Mouse (Mus musculus) erythroid progenitor cell, adult 5-6 weeks (primary cell): ENCODE data around the gene Heatr4. TPM values are rescaled to one million over a fixed set of nuclear protein-coding genes. Genes with fewer than 3 reads are reported as not detected.
"Not testable (repeated sequence)": the region's sequence is repeated elsewhere in the genome, so short reads cannot be mapped to it uniquely, and the experiment has no call there.

Experiments used
- ATAC-seq: replicated peaks from 2 replicates; pipeline ENCODE4 v1.8.0; 2016; ENCODE audit warnings: moderate number of reproducible peaks, mild to moderate bottlenecking, moderate TSS enrichment, inconsistent platforms; ENCODE audit not compliant: poor library complexity, low FRiP score, severe bottlenecking
- total RNA-seq, 2 experiments: library from RNA; stranded (forward) in 1 of 2; stranded (reverse) in 1 of 2; fragments of 150-400 nt in 1 of 2; fragments of 186-747, 209-891 nt in 1 of 2; gene quantifications; 2 replicates each; pipeline versions ENCODE4 v1.2.3 to v1.2.4; 2015 to 2017; ENCODE audit warnings: low replicate concordance in 2 of 2

The Heatr4 gene
- total RNA-seq, 2 experiments from 2014 or later, result not detected

DNA sequence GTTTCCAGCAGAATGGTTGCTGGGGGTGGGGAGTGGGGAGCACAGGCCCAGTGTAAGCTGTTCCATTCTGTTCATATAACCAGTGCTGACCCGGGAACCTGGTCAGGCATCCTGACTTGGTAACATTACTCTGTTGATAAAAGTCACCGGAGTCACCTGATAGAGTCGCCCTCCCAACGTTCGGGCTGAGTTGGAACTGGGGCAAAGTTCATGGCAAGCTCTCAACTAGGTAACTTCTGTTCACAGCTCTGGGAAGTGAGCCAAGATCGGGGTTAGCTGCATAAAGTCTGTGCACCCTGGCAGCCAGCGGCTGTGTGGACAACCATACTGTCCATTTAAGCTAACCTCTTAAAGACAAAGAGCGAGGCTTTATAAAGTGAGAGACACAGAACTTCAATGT is 14.6 kb upstream of the Heatr4 start:
- not testable (repeated sequence) for ATAC-seq

DNA sequence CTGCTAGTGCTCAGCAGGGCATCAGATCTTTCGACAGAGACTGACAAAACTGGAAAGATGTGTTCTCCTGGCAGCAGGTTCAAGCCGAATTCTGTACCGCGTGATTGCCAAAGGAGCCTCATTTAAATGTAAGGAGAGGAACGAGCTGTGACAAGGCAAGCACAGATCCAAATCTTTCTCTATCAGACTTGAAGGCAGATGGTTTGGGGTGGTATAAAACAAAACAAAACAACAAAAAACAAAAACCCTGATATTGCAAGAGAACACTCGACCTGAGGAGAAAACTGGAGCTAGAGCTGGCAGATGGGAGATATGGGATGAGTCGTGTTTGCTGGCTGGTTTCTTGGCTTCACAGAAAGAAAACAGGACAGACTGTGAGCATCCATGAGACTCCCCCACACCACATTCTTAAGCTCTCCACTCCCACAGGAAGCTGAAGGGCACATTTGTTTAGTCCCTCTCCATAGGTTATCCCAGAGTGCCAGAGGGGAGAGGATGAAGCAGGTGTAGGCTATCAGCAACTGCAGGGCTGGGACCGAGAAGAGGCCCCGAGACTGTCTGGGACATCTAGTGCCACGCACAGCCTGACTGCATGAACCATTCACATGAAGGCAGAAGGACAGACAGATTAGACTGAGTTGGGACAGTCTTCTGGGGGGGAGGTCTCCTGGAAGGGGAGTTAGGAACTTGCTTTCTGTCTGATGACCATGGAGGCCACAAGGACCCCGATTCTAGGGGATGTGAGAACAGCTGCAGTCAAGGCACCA is 13.9 kb upstream of the Heatr4 start:
- no peak for ATAC-seq

DNA sequence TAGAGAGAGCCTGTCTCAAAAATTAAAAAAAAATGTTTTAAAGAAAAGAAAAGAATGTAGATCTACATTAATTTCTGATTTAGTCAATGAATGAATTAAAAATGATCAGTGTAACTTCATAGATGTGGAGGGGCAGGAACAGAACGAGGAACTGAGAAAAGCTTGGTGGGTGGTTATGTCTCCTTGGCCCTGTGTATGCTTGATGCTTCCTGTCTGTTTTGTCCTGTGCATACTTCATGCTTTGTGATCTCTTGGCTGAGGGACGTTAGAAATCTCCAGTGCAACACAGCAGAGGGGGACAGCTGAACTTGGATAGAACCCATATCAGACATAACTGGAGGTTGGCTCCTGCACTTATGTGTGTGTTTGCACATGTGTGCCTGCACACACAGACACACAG is 12.6 kb upstream of the Heatr4 start:
- no peak for ATAC-seq

DNA sequence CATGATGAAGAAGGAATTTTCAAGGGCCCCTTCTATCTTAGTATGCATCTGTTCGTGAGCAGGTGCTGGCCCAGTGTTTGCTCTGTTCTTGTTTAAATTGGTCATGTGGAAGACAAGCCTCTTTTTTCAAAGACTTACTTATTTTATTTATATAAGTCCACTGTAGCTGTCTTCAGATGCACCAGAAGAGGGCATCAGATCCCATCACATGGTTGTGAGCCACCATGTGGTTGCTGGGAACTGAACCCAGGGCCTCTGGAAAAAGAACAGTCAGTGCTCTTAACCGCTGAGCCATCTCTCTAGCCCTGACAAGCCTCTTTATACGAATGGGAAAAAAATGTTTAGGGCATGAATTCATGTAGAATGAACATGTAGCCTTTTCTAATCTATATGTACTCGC is 4.7 kb upstream of the Heatr4 start:
- ATAC-seq, result no peak

DNA sequence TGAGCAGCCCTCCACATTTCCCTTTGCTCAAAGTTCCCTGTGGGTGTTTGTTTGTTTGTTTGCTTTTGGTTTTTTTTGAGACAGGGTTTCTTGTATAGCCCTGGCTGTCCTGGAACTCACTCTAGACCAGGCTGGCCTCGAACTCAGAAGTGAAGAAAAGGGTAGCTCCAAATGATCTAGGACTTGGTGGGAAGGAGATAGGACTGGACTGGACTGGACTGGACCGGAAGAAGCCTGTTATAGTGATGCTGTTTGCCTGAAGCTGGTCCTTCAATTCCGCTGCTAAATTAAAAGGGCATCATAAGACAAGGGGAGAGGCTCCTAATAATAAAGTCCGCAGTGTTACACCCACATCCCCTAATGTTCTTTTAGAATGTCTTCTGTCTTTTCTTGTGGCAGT is 3.8 kb upstream of the Heatr4 start:
- ATAC-seq, result no peak

DNA sequence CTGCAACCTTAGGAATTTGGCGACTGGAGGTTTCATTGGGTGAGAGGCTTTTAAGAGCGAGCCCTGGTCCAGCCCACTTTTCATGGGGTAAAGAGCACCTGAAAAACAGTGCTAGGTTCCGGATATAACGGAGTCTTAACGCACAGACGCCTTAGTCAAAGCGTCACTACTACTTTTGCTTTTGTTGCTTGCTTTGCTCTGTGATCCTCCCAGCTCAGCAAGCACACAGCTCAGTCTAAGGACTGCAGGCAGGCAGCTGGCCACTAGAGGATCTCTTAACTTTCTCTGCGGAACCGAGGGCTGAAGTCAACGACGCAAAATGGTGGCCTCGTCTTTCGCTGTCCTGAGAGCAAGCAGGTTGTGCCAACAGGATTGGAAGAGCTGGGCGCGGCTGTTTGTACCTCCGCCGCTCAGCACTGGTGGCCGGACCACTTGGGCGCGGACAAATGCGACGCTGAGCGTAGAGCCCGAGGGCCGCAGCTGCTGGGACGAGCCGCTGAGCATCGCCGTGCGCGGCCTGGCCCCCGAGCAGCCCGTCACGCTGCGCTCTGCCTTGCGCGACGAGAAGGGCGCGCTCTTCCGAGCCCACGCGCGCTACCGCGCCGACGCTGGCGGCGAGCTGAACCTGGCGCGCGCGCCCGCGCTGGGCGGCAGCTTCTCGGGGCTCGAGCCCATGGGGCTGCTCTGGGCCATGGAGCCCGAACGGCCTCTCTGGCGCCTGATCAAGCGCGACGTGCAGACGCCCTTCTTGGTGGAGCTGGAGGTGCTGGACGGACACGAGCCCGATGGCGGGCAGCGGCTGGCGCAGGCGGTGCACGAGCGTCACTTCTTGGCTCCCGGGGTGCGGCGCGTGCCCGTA is 3.2 kb upstream of the Heatr4 start, which contains the start of gene Acot2:
Gene Acot2, plus strand, starts transcription at position 279 of the 859 bp plus-strand sequence.
- peak; percentile 54 for ATAC-seq

DNA sequence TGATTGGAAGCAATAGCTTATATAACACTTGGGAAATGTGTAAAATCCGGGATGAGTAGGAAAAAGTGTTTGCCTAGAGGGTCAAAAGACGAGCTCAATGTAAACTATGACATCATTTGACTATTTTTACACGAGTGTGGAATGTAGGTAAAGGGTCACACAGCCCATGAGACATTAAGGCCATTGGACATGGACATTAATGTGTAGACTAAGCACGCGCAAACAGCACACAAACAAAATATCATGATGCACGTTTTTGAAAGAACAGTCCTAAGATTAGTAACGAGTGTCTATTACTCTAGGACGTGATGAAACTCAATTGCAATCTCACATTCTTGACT is 2.6 kb upstream of the Heatr4 start:
- no peak for ATAC-seq

DNA sequence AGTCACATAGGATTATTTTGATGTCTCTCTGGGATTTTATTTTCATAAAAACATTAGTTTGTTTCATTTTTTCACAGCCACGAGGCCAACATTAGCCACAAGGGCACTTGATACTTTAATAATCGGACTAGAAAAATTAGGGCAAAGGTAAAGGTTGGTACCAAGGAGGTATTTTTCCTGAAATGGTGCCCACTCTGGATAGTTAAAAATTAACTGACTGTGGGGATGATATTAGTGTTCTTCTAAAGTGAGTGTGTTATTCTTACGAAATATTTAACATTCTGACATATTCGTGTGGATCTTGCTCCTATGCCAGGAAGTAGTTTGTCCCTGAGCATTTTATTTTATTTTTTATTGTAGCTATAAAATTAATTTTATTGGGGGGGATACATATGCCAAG is 3.0 kb downstream of the Heatr4 start:
- no peak for ATAC-seq

DNA sequence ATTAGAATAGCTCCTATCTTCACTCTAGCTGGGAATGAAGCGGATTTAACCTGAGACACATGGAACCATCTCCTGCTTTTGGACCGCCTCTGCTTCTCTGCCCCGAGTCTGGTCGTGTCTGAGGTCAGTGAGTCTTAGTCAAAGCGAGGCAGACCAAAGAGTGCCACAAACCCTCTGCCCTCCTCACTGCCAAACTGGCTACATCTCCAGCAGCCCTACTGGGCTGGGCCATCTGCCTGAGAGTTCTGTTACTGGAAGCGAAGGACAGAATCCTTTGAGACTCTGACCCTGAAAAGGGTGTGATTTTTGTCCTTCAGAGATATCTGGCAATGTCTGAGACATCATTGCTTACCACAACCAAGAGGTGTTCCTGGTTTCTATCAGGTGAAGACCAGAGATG is 5.8 kb downstream of the Heatr4 start:
- ATAC-seq, result no peak

DNA sequence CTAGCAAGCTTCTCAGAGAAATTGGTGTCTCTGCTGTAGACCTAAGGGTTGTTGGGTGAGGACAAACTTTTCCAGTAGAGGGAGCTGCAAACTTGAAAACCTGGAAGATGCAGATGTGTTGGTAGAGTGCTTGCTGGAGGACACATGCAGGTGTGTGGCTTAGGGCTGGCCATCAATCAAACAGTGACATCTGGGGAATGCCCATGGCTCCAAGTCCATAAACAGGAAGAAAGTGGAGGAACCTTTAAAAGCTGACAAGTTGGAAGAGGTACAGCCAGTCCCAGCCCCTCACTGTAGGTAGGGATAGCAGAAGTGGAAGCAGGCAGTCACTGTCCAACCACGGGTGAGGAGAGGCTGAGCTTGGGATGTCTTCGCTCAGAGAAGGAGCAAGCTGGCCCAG is 12.5 kb downstream of the Heatr4 start:
- ATAC-seq, result no peak

DNA sequence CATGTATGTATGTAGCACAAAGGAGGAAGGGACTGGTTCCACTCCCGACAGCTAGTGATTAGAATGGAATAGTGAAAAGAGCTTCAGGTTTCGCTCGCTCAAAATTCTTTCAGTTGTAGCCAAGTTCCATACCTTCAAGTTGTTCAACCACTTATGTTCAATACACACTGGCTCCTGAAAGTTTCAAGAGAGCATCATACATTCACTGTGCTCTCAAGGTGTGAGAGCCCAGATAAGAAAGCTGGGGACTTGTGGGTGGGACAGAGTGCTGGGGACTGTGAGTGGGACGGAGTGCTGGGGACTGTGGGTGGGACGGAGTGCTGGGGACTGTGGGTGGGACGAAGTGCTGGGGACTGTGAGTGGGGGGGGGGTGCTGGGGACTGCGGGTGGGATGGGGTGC is 19.4 kb downstream of the Heatr4 start:
- ATAC-seq, result no peak

DNA sequence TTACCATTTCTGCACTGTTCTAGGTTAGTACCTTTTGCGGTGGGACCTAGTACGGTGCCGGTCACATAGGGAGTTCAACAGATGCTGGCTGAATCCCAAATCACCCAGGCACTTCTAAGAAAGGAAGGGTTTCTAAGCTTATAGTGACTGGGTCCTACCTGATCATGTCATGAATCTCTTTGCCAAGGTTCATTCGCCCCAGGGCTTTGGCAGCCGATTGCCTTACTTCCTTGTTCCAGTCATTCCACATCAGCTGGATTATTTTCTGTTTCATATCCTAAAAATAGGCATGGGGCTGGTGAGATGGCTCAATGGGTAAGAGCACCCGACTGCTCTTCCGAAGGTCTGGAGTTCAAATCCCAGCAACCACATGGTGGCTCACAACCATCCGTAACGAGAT is 26.4 kb downstream of the Heatr4 start:
- ATAC-seq, result no peak

DNA sequence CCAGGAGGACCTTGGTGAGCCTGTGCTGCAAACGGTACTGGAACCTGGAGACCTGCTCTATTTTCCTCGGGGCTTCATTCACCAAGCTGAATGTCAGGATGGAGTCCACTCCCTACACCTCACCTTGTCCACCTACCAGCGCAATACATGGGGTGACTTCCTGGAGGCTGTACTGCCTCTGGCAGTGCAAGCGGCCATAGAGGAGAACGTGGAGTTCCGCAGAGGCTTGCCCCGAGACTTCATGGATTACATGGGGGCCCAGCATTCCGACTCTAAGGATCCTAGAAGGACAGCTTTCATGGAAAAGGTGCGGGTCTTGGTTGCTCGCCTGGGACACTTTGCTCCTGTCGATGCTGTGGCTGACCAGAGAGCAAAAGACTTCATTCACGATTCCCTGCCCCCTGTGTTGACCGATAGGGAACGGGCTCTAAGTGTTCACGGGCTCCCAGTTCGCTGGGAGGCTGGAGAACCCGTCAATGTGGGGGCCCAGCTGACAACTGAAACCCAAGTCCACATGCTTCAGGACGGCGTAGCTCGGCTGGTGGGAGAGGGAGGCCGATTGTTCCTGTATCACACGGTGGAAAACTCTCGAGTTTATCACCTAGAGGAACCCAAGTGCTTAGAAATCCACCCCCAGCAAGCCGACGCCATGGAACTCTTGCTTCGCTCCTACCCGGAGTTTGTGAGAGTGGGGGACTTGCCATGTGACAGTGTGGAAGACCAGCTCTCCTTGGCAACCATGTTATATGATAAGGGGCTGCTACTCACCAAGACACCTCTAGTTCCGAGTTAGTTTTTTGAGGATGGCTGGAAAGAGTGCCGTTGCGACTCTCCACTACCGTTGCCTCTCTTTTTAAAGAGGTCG is 32.7 kb downstream of the Heatr4 start:
- ATAC-seq, result no peak

DNA sequence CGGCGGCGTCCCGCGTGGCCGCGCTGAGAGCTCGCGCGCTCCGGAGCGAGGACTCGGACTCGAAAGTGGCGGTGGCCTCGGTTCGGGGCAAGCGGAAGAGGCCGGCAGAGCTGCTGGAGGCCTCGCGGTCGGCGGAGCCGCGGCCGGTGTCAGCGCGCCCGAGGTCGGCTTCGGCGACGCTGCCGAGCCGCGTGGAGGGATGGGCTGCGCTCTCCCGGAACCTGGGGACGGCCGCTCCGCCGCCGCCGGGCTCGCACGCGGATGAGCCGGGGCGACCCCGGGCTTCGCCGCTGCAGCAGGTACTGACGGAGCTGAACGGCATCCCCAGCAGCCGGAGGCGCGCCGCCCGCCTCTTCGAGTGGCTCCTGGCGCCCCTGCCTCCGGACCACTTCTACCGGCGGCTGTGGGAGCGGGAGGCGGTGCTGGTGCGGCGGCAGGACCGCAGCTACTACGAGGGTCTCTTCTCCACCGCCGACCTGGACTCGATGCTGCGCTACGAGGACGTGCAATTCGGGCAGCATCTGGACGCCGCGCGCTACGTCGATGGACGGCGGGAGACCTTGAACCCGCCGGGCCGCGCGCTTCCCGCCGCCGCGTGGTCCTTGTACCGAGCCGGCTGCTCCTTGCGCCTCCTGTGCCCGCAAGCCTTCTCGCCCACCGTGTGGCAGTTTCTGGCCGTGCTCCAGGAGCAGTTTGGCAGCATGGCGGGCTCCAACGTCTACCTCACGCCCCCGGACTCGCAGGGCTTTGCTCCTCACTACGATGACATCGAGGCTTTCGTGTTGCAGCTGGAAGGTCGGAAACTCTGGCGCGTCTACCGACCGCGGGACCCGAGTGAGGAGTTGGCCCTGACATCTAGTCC is 33.6 kb downstream of the Heatr4 start:
- no peak for ATAC-seq

DNA sequence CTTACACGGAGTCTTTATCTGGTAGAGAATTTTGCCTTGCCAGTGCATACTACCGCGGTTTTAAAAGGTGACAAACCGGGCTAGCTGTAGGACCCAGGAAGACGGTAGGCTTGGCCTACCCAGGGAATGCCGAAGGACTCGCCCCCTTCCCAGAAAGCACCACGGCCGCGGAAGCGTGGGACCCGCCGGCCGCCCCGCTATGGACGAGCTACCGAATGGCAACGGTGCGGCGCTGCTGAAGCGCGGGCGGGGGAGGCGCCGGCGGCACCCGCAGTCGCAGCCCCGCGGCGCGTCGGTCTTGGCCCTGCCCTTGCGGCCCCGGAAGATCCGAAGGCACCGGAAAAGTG is 34.2 kb downstream of the Heatr4 start, which contains the start of gene Riox1:
Gene Riox1, plus strand, starts transcription at position 116 of the 347 bp plus-strand sequence.
- peak; percentile 68 for ATAC-seq

DNA sequence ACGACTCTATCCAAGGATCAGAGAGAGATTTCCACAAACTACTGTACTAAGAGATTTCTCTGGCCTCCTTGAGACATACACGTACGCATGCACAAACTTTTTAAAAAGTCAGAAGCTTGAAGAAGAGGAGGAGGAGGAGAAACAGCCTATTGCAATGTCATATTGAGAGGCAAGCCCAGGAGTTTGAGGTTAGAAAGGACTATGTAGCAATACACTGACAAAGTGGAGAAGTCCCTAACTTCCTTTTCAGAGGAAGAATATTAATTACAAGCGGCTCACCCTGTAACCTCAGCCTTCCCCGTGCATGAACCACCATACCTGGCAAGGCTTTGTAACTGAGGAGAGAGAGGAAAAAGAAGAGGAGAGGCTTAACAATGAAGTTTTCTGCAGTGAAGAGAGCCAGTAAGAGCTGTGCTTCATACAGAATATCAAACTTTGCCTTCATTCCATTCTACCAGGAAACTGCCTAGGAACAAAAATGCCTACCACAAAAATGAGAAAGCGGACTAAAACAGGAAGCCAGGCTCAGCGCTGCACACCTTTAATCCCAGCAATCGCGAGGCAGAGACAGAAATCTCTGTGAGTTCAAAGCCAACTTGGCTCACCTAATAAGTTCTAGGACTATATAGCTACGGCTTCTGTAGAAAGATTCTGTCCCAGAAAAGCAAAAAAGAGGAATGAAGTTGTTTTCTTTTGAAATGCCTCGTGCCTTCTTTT is 34.7 kb downstream of the Heatr4 start:
- ATAC-seq, result no peak

DNA sequence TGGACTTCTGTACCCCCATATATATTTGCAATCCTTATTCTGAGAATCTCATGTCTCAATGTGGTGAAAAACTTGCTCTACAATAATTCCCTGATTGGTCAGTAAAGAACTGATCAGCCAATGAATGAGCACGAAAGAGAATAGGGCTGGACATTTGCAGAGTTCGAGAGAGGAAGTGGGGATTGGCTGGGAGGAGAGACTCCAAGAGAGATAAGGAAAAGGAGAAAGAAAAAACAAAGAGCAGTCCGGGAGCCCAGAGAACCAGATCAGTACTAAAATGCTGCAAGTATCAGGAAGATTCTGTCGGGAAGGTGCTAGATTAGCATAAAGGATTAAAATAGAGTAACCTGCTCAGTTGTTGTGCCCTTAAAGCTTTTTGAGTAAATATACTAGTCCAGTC is 35.6 kb downstream of the Heatr4 start:
- peak; percentile 46; the same call in 1 of the 2 replicates for ATAC-seq

DNA sequence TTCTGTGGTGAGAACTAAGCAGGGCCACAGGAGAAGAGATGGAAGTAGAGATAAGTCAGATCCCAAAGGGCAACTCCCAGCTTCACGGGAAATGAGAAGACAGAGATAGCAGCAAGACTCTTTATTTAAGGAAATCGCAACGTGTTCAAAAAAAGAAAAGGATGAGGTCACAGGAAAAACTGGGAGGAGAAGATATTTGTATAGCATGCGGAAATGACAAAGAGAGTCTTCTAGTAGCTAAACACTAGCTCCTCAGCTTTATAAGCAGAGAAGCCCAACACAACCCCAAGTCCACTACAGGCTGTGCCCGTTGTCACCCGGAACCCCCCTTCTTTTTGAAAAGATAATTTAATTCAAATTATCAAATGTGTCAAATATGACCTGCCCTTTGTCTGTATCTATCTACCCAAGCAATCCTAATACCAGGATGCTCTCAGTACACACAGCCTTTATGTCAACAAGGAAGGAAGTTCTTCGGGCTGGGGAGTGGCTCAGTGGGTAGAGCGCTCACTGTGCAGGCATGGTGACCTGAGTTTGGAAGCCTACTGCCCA is 37.3 kb downstream of the Heatr4 start:
- ATAC-seq, result no peak

DNA sequence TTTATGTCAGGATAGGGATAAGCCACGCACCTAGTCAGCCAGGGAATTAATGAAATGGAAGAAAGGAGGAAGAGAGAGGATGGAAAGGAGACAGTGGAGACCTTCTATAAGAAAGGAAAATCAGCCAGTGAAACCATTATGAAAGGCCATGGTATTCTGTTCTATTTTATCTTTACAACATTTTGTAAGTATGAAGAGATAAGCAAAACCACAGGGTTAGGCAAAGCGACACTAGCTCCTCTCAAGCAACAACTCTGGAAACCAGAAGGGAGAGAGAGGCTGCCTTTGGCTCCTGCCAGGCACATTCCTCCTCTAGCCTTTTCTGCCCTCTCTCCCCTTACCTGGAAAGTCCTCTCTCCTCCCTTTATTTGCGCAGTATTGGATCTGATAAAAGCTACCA is 42.7 kb downstream of the Heatr4 start:
- ATAC-seq, result no peak
